Mouse (Mus musculus): ENCODE results near the gene Rasal2. TPM values are rescaled to one million over a fixed set of nuclear protein-coding genes. Genes with fewer than 3 reads are reported as not detected.

Rasal2 gene
- total RNA-seq, 4 experiments from 2014 or later, result 75.9 to 93.0 (median 84.7) TPM

DNA sequence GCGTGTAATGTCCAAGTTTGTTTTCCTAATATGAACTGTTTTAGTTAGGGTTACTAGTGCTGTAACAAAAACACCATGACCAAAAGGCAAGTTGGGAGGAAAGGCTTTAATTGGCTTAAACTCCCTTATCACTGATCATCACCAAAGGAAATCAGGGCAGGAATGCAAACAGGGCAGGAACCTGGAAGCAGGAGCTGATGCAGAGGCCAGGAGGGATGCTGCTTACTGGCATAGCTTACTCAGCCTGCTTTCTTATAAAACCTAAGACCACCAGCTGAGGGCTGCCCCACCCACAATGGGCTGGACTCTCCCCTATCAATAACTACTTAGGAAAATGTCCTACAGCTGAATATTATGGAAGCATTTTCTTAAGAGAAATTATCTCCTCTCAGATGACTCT lies 65.7 kb downstream of the Rasal2 start:
- DNase-seq (ENCODE audit: low spot score in 2 of 2), result no peak

DNA sequence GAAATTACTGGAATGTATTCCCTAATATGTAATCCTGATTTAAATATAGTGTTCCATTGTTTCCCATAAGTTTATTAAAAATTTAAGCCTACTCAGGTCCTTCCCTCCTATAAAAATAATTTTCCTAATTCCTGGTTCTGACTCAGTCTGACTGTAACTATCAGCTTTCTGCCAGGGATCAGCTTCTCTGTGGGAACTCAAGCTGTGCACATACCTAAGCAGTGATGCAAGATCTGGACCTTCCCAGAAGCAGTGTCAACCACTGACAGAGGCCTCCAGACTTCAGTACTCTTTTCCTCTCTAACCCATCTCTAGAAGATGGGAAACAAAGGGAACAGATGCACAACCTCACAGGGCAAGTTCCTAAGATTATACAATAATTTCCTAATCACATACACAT lies 68.9 kb downstream of the Rasal2 start:
- DNase-seq (ENCODE audit: low spot score in 2 of 2), result no peak

DNA sequence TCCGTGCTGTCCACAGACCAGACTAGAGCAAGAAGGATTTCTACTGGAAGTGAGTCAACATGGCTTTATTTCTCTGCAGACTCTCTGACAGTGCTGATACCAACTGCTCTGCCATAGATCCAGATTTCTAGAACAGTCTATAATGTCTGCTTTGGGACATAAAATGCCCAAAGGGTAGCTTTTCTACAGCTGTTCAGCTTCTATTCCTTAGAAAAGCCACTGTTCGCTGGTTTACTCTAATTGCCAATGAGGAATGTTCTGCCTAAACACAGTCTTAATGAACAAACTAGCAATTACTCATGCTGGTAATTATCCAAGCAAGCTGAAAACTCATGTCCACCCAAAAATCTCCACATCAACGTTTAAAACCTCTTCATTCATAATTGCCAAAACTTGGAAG lies 77.6 kb downstream of the Rasal2 start:
- no peak for DNase-seq (ENCODE audit: low spot score in 2 of 2)

DNA sequence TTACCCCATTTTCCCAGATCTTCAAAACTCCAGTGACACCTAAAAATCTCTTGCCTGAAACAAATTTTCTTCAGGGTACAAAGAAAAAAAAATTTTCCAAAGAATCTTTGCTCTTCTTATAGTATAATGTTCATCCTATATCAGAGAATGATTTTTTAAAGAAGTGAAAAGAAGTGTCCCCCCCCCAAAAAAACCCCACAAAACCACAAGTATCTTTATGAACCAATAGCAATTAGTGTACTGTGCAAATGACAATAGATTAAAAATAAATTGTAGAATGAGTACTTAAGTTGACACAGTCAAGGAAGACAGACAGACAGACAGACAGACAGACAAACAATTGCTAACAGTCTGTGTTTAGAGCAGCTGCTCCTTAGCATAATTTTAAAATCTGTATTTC lies 84.3 kb downstream of the Rasal2 start:
- DNase-seq (ENCODE audit: low spot score in 2 of 2), result no peak

DNA sequence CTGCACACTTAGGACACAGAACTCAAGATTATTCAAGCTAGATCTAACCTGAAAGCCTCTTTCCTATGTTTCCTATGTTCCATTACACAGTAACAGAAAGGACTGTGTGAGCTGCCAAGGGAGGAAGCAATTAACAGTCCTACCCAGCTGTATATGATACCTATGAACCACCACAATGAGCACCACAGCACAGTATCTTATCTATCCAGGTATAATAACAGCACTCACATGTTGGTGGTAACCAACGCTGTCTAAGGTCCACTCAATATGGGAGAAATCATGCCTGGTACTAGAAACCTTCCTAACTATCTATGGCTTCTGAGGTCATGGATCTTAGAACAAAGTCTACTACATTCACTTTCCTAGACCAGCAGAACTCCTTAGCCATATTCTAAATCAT lies 89.3 kb downstream of the Rasal2 start:
- no peak for DNase-seq (ENCODE audit: low spot score in 2 of 2)

DNA sequence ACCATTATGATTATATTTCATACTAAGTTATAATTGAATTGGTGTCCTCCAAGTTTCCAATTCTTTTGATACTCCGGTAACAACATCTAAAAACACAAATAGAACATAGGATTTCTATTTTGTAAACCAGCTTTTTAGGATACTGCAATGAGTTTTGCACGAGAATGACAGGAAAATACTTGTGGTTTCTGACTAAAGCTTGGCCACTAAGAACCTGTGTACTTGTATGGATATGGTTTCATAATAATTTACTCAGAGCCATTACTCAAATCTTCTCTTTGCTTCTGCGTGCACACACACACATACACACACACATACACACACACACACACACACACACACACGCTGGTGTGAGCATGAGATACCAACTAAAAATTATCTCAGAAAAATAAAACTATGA lies 93.5 kb downstream of the Rasal2 start:
- DNase-seq (ENCODE audit: low spot score in 2 of 2), result no peak

DNA sequence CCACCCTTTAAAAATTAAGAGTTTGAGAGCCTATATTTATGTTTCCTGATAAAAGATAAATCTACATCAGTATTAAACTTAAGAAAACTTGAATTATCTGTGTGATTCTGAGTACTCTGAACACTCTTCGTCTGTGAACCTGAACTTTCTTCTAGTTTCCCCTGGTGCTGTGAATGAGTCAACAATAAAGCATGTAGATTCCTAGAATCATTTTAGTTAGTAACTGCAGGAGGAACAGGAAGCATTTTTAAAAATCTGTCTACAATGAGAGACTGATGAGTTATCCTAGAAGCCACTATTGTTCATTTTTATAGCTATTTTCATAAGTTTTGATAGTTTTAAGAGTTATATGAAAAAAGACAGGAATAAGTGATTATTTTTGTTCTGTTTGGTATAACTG lies 111.1 kb downstream of the Rasal2 start:
- no peak for DNase-seq (ENCODE audit: low spot score in 2 of 2)

DNA sequence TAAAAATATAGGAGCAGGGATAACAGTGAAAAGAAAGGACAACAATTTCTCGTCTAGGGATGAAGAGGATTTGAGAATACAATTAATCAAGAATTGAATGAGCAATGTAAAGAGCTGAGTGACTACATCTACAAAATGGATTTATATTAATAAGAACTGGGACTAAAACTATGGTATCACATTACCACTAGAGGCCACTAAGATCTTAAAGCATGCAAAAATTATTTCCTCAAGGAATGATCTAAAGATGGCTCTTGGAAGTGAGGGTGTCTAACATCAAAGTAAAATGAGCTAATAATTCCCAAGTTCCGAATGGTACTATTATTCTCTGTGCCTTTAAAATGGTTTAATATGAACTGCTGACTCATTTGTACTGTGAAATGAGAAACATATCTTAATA lies 112.8 kb downstream of the Rasal2 start:
- DNase-seq (ENCODE audit: low spot score in 2 of 2), result no peak

DNA sequence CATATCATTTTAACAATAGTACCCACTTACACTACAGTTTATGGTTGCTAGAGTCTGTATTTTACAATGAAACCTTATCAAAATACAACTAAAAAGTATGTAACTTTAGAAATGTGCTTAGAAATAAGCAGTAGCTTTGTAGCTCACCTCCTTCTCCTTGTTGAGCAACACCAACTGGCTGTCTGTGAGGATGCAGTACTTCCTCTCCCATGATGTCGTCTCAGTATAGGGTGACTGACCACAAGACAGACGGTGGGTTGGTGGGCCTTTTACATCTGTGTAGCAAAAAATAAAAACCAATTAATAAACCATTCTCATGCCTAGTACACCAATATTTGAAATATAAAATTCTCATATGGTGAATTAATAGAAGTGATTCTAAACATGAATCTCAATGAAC lies 113.4 kb downstream of the Rasal2 start:
- no peak for DNase-seq (ENCODE audit: low spot score in 2 of 2)

DNA sequence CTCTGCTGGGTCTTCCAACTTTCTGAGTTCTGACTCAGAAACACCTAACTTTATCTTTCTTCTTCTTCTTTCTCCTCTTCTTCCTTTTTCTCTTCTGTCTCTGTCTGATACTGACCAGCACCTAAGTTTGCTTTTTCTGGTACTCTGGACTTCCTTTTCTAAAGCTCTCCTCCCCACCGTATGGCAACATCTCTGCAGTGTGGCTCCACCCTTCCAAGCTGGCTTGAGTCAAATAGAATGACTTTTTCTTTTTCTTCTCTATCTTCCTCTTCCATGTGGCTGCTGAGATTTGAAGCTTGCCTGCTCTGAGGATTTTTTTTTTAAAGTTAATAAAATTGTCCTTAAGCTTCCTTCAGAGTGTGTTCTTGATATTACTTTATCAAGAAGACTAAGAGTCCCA lies 115.3 kb downstream of the Rasal2 start:
- DNase-seq (ENCODE audit: low spot score in 2 of 2), result no peak

DNA sequence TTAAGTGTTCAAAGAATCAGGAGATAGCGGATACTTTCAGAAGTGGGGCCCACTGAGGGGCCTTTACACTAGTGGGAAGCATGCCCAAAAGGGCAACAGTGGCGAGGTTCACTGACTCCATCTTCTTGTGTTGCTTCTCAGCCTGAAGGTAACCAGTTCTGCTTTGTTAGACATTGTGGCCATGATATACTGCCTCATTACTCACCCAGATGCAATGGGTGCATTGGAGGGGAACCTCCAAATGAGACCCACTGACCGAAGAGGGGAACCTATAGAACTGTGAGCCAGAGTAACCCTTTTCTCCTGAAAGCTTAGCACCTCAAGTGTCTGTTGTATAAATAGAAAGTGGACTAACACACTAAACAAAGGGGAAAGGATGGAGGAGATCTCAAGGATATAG lies 116.5 kb downstream of the Rasal2 start:
- no peak for DNase-seq (ENCODE audit: low spot score in 2 of 2)

DNA sequence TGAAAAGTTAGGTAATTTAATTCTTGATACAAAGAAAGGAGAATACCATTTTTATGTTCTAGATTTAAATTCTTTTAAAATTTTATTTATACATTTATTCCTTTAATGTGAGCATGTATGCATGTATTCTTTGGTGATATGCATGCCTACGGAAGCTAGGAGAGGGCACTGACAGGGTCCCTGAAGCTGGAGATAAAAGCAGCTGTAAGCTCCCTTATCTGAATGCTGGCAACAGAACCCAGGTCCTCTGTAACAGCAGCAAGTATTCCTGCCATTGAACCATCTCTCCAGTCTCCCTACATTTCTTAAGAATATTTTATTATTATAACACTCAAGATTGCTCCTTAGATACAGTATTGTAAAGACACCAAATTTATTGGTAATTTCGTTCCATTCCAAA lies 122.2 kb downstream of the Rasal2 start:
- no peak for DNase-seq (ENCODE audit: low spot score in 2 of 2)

DNA sequence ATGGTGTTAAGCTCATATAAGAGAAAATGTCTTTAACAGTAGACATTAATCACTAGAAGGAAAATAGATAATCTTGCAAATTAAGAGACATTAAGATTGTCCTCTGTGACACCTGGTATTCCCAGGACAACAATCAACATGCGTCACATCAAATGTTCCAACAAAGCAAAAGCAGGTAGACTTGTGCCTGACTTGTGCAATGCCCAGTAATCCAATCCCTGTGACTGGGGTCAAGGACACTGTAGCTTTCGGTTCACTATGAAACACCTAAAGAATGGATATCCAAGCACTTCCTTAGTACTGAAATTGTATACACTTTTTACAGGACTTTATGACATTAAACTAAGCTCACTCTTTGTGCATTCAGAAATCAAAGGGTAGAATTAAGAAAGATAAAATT lies 123.1 kb downstream of the Rasal2 start:
- no peak for DNase-seq (ENCODE audit: low spot score in 2 of 2)

DNA sequence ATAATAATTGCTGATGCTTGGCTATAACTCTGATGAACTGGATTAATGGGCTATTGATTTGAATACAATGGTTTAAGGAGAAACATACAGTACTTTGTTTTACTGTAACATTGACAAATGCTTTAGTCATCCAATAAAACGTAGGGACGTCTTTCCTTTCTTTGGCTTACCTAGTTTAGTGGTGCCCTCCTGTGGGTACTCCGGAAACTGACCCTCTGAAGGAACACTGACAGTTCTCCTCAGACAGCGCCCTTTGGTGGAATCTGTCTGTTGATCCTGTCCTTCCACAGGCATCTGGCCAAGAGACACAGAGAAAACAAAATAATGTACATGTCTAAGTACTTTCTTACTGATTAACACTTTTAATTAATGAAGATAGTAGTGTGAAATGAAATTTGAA lies 125.8 kb downstream of the Rasal2 start:
- peak in 1 of 2 experiments; percentile 43 for DNase-seq (ENCODE audit: low spot score in 2 of 2)

DNA sequence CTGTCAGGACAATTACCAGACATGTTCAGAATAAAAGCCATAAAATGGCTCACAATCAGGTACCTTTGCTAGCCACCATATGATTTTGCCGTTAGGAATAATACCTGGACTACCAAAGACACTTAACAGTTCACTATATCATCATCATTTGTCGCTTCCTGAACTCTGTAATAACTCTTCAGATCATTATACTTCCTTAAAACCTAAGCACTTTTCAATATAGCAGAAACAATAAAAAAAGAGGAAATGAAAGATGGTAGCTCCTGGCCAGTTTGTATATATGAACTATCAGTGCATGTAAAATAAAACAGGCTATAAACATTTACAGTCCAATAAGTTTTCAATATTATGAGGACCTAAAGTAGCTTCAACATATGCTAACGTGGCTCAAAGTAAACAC lies 127.0 kb downstream of the Rasal2 start:
- no peak for DNase-seq (ENCODE audit: low spot score in 2 of 2)

DNA sequence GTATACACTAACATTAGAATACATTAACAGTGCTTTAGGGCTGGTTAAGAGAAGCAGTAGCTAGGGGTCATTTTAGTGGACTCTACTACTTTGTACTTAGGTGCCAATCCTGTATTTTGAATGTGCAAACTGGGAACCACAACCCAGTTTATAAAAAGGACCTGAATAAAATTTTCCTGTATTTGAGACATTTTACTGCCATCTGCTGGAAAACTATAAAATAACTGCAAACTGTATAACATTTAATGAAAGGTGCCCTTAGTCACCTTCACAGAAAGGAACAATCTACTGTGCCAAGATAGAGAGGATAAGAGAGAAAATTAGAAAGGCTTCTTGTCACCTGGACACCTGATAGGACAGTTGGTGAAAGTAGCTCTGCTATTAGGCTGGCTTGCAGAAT lies 131.6 kb downstream of the Rasal2 start:
- DNase-seq (ENCODE audit: low spot score in 2 of 2), result no peak

DNA sequence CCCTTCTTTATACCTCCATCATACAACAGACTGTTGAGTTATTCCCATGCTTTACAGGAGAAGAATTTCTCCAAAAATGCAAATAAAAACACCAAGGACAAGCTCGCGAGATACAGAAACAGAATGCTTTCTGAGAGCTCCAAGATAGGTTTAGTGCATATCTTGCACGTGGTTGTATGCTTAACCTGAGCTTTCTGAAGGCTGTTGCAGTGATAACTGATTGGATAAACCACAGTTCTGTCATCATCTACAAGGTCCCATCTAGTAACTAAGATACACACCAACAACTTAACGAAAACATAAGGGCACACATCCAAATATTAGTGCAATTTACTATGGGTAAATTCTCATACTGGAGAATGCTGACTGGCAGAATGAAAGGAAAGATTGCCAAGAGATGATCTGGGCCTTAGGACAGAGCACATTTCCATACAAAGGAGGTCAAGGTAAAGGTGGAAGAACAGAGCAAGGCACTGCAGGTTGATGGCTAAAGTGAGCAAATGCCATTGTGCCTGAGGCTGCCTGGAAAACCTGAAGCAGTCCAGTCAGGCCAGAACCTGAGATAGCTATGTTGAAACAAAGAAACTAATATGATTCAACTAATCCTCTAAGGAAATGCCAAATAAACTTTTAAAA lies 136.6 kb downstream of the Rasal2 start:
- no peak for DNase-seq (ENCODE audit: low spot score in 2 of 2)

DNA sequence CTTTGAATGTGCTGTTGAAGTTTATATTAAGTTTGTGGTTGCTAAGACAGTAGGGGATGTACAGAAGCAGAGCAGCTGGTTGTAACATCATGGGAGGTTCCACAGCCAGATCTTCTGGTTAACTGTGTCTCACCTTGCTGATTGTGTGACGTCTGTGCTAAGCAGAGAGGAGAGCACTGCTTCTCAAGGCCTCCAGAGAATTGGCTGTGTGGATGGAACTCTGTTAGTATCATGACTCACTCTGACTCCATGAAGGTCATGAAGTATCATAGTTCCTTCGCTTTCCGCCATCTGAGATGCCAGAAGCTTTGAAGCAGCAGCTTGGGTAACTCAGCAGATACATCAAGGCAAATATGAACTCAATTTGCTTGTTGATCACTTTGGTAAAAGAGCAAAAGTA lies 144.5 kb downstream of the Rasal2 start:
- DNase-seq (ENCODE audit: low spot score in 2 of 2), result no peak

DNA sequence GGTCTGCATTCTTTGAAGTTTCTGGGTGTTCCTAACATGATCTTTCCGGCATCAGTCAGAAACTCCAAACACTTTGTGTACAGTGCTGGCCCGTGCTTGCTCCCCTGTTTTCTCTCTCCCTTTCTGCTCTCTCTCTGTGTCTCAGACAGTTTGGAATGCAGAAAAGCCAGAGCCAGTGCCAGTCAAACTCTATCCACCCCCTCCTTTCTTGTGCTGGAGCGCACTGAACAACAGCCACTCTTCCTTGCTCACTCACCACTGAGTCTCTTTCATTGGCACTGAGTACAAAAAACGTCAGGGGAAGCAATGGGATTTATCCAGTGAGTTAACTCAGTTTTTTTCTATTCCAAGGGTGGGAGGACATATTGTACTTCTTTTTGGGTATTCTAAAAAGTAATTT lies 155.8 kb downstream of the Rasal2 start:
- DNase-seq (ENCODE audit: low spot score in 2 of 2), result no peak

DNA sequence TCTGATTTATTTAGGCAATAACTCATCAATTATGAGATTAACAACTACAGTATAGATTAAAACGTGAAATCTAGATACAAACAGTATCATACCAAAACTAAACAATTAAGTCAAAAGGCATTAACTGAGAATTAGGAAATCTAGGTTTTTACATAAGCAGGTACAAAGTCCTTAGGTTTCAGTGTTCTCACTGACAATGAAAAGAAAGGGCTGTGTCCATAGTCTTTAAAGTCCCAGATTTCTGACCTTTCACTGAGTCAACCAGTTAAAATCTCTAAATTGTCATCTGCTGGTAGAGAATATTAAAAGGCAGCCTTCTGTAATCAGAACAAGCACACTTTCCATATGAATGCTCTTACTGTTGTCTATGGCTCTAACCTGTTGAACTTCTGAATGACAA lies 156.6 kb downstream of the Rasal2 start:
- DNase-seq (ENCODE audit: low spot score in 2 of 2), result no peak

DNA sequence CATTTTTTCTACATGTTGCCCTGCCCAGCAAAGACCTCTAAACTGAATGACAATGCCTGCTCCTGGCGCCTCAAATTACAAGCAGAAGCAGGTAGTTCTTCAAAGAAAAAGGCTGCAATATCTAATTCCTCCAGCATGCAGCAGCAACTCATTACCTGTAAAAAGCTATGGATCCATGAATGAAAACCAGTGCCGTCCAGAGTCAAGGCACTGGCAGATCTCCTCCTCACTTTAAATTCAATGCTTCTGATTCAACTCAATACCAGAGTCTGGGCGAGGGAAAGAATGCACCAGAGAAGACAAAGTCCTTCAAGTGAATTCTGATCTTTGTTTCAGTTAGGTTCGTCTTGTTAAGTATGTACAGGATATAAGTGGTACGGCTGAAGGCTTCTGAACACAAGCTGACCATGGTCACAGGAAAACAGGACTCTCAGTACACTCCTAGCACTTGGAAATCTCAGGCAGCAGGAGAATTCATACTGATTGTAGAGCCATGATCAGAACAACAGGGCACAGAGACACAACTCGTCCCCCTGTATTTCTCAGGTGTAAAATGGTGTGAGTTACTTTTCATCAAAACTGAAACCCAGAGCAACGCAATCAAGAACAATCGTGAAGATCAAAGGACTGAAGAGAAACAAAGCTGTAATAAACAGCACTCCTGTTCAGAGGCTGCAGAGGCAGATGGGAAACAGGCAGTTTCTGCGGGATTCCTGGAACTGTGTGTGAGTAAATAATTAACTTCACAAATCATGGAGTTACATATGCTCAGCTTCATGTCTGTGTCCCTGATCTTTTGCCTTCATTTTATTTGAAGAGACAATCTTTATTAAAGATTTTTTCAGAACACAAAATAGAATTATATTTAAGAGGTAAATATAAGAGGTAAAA lies 158.6 kb downstream of the Rasal2 start:
- no peak for DNase-seq (ENCODE audit: low spot score in 2 of 2)

DNA sequence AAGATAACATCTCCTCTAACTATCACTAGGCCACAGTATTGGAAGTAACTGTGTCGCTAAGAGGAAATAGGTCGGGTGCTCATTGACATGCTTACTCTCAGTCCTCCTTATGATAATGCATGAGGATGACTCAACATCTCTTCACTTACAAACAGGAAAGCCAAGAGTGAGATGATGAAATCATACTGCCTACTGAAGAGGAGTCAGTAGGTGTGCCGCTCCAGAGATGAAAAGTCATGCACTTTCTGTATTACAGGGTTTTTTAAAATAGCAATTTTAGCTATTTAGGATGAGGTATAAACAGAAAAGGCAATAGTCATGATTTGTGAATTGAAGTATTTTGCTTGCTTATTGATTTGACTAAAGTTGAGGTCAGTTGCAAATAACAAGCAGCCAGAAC lies 164.3 kb downstream of the Rasal2 start:
- no peak for DNase-seq (ENCODE audit: low spot score in 2 of 2)

DNA sequence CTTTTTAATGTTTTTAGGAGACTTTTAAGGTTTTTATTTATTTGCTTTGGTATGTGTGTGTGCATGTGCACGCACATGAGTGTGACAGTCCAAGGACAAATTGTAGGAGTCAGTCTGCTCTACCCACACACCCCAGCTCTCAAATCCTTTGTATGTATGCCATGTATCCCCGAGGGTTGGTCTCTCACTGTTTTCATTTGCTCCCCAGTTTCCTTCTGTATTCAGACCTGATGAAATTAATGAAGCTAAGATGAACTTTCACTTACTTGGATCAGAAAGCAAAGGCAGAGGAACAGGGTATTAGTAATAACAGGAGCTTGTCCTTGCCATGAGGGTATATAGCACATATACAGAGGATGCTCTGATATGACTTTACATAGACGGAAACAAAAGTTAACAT lies 165.1 kb downstream of the Rasal2 start:
- DNase-seq (ENCODE audit: low spot score in 2 of 2), result no peak
